Mouse (Mus musculus): ENCODE data around the gene Ralgapb. TPM values are rescaled to one million over a fixed set of nuclear protein-coding genes. Genes with fewer than 3 reads are reported as not detected.

The Ralgapb gene
- polyA plus RNA-seq, 1 experiment, result 49.5 TPM

- TF ChIP-seq POLR2A (IDR thresholded peaks at IDR 0.05; ENCODE audit: low read depth, low read length), result no peak
- no peak for TF ChIP-seq CTCF (IDR thresholded peaks at IDR 0.05; ENCODE audit: borderline replicate concordance, insufficient read depth, low read length)
- Histone ChIP-seq H3K27ac (ENCODE audit: insufficient read depth, low read length) (no peak overlapping the region), H3K4me1 (ENCODE audit: control insufficient read depth, insufficient read depth, low read length) (no peaks in the 10 kb centered on the region), H3K4me3 (ENCODE audit: insufficient read depth, low read length) (no peak overlapping the region)
These were observed 46.8 kb downstream of the Ralgapb start for GRCm38 (mm10) chr2:158456451-158456850.

- H3K27ac ChIP-seq (ENCODE audit: insufficient read depth, low read length), result no peak overlapping the region
- no peak overlapping the region for H3K4me3 ChIP-seq (ENCODE audit: insufficient read depth, low read length)
- TF ChIP-seq POLR2A (IDR thresholded peaks at IDR 0.05; ENCODE audit: low read depth, low read length), result no peak
- no peak for TF ChIP-seq CTCF (IDR thresholded peaks at IDR 0.05; ENCODE audit: borderline replicate concordance, insufficient read depth, low read length)
- no peaks in the 10 kb centered on the region for H3K4me1 ChIP-seq (ENCODE audit: control insufficient read depth, insufficient read depth, low read length)
These were observed 48.0 kb downstream of the Ralgapb start for GRCm38 (mm10) chr2:158457610-158458009.

- Histone ChIP-seq H3K27ac (ENCODE audit: insufficient read depth, low read length) (no peak overlapping the region), H3K4me1 (ENCODE audit: control insufficient read depth, insufficient read depth, low read length) (no peaks in the 10 kb centered on the region), H3K4me3 (ENCODE audit: insufficient read depth, low read length) (no peak overlapping the region)
- TF ChIP-seq POLR2A (IDR thresholded peaks at IDR 0.05; ENCODE audit: low read depth, low read length) (no peak), CTCF (IDR thresholded peaks at IDR 0.05; ENCODE audit: borderline replicate concordance, insufficient read depth, low read length) (no peak)
These were observed 52.8 kb downstream of the Ralgapb start for GRCm38 (mm10) chr2:158462450-158462849.

- H3K27ac ChIP-seq (ENCODE audit: insufficient read depth, low read length), result no peak overlapping the region
- TF ChIP-seq CTCF (IDR thresholded peaks at IDR 0.05; ENCODE audit: borderline replicate concordance, insufficient read depth, low read length) (no peak), POLR2A (IDR thresholded peaks at IDR 0.05; ENCODE audit: low read depth, low read length) (no peak)
- no peaks in the 10 kb centered on the region for H3K4me1 ChIP-seq (ENCODE audit: control insufficient read depth, insufficient read depth, low read length)
- no peak overlapping the region for H3K4me3 ChIP-seq (ENCODE audit: insufficient read depth, low read length)
These were observed 64.5 kb downstream of the Ralgapb start for GRCm38 (mm10) chr2:158474159-158474558.

GRCm38 (mm10) chr2:158477640-158478039, 68.0 kb downstream of the Ralgapb start:
- H3K4me3 ChIP-seq (ENCODE audit: insufficient read depth, low read length), result no peak overlapping the region
- no peaks in the 10 kb centered on the region for H3K4me1 ChIP-seq (ENCODE audit: control insufficient read depth, insufficient read depth, low read length)
- H3K27ac ChIP-seq (ENCODE audit: insufficient read depth, low read length), result no peak overlapping the region
- TF ChIP-seq CTCF (IDR thresholded peaks at IDR 0.05; ENCODE audit: borderline replicate concordance, insufficient read depth, low read length), result no peak
- no peak for TF ChIP-seq POLR2A (IDR thresholded peaks at IDR 0.05; ENCODE audit: low read depth, low read length)

- TF ChIP-seq POLR2A (IDR thresholded peaks at IDR 0.05; ENCODE audit: low read depth, low read length) (no peak), CTCF (IDR thresholded peaks at IDR 0.05; ENCODE audit: borderline replicate concordance, insufficient read depth, low read length) (no peak)
These were observed 88.8 kb downstream of the Ralgapb start for GRCm38 (mm10) chr2:158498457-158498856.

GRCm38 (mm10) chr2:158501836-158502812, 92.5 kb downstream of the Ralgapb start, which contains the start of gene Adig:
Adig (plus strand) TSS chr2:158502612.
- Histone ChIP-seq H3K4me3 (ENCODE audit: insufficient read depth, low read length) (no peak within 1 kb of the TSS), H3K27ac (ENCODE audit: insufficient read depth, low read length) (no peak within 1 kb of the TSS), H3K4me1 (ENCODE audit: control insufficient read depth, insufficient read depth, low read length) (no peaks in the 10 kb centered on the region)
- TF ChIP-seq POLR2A (IDR thresholded peaks at IDR 0.05; ENCODE audit: low read depth, low read length) (no peak), CTCF (IDR thresholded peaks at IDR 0.05; ENCODE audit: borderline replicate concordance, insufficient read depth, low read length) (no peak)

More at GRCm38 (mm10) chr2:158498457-158498856, 88.8 kb downstream of the Ralgapb start:
- H3K4me3 ChIP-seq (ENCODE audit: insufficient read depth, low read length), result no peak overlapping the region
- no peak overlapping the region for H3K27ac ChIP-seq (ENCODE audit: insufficient read depth, low read length)
- no peaks in the 10 kb centered on the region for H3K4me1 ChIP-seq (ENCODE audit: control insufficient read depth, insufficient read depth, low read length)

GRCm38 (mm10) chr2:158503226-158503625, 93.6 kb downstream of the Ralgapb start:
- Histone ChIP-seq H3K4me3 (ENCODE audit: insufficient read depth, low read length) (no peak overlapping the region), H3K27ac (ENCODE audit: insufficient read depth, low read length) (no peak overlapping the region), H3K4me1 (ENCODE audit: control insufficient read depth, insufficient read depth, low read length) (no peaks in the 10 kb centered on the region)
- TF ChIP-seq CTCF (IDR thresholded peaks at IDR 0.05; ENCODE audit: borderline replicate concordance, insufficient read depth, low read length), result no peak
- no peak for TF ChIP-seq POLR2A (IDR thresholded peaks at IDR 0.05; ENCODE audit: low read depth, low read length)

GRCm38 (mm10) chr2:158503671-158504070, 94.0 kb downstream of the Ralgapb start:
- no peak overlapping the region for H3K27ac ChIP-seq (ENCODE audit: insufficient read depth, low read length)
- TF ChIP-seq POLR2A (IDR thresholded peaks at IDR 0.05; ENCODE audit: low read depth, low read length) (no peak), CTCF (IDR thresholded peaks at IDR 0.05; ENCODE audit: borderline replicate concordance, insufficient read depth, low read length) (no peak)
- no peak overlapping the region for H3K4me3 ChIP-seq (ENCODE audit: insufficient read depth, low read length)
- H3K4me1 ChIP-seq (ENCODE audit: control insufficient read depth, insufficient read depth, low read length), result no peaks in the 10 kb centered on the region

GRCm38 (mm10) chr2:158506475-158506874, 96.8 kb downstream of the Ralgapb start:
- Histone ChIP-seq H3K4me1 (ENCODE audit: control insufficient read depth, insufficient read depth, low read length) (peaks cover 7% of the 10 kb centered on the region), H3K4me3 (ENCODE audit: insufficient read depth, low read length) (no peak overlapping the region), H3K27ac (ENCODE audit: insufficient read depth, low read length) (no peak overlapping the region)
- no peak for TF ChIP-seq CTCF (IDR thresholded peaks at IDR 0.05; ENCODE audit: borderline replicate concordance, insufficient read depth, low read length)
- TF ChIP-seq POLR2A (IDR thresholded peaks at IDR 0.05; ENCODE audit: low read depth, low read length), result no peak
